Mouse (Mus musculus): ENCODE measurements around the gene Espn. TPM values are rescaled to one million over a fixed set of nuclear protein-coding genes. Genes with fewer than 3 reads are reported as not detected.

The Espn gene
- total RNA-seq, 2 experiments from 2014 or later: 1.5 to 1.8 TPM

DNA sequence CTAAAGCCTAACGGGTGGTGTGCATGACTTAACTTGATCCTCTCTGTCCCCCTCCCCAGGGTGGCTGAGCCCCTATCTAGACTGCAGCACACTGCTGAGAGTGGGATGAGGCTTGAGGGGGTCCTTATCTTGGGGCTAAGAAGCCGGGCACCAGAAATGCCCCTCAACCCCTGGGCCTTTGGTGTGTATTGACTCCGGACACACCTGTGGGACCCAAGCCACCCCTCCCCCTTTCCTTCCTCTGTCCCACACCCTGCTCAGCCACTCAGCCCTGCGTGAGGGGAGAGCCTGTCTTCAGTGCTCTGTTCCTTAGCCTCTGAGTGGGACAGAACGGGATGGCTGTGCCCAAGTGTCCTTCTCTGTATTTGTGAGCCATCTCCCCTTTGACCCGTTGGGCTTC lies 55.2 kb downstream of the Espn start:
- peak; percentile 48 for DNase-seq

DNA sequence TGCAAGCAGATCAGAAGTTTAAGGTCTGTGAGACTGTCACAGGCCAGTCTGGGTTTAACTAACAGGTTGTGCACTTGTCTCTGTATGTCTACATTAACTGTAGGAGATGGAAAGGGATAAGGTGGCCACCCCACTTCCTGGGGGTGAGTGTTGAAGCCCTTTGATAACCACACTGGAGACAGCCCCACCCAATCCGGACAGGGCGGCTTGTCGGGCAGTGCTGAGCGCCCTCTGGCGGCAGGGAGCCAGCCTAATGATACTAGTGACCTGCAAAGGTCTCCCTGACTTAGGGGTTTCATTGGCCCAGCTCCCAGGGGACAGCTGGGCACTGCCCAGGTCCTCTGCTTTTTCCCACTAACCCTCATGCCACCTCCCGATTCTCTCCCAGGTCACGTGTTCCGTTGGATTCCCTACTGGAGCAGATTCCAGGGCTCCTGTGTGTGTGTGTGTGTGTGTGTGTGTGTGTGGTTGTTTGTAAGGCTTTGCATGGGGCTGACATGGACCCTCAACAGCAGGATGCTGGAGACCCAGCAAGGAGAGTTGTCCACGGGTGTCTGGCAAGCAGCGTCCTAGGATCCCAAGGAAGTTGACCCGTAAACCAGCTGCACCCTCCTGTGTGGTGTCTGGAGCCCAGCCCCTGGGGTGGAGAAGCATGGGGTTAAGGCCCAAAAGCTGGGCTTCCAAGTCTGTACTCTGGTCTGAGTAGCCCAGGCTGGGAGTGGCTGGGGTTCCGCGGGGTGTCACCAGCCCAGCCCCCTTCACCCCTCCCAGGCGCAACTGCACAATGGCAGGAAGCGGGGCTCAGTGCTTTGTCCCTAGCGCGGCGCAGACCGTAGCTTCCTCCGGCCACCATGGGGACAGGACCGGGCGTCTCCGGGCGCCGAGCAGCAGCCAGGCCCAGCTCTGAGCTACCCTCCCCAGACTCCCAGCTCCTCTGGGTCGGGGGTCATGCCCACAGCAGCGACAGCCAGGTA lies 55.9 kb downstream of the Espn start:
- peak; percentile 88 for DNase-seq

DNA sequence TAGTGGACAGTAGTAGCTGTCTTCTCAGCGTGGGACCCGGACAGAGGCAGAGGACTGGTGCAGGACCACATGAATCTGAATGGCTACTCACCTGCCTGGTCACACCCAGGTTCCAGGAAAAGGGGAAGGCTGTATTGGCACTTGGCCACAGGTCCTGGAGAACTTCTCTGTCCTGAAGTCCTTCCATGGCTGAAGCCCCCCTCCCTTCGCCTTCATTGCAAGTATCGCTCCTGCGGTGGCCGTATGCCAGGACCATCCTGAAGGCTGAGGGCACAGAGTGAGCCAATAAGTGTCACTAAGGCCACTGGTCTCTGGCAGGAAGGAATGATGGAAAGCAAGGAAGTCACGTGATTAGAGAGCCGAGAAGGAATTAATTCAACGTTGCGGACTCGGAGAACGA lies 57.9 kb downstream of the Espn start:
- no peak for DNase-seq

DNA sequence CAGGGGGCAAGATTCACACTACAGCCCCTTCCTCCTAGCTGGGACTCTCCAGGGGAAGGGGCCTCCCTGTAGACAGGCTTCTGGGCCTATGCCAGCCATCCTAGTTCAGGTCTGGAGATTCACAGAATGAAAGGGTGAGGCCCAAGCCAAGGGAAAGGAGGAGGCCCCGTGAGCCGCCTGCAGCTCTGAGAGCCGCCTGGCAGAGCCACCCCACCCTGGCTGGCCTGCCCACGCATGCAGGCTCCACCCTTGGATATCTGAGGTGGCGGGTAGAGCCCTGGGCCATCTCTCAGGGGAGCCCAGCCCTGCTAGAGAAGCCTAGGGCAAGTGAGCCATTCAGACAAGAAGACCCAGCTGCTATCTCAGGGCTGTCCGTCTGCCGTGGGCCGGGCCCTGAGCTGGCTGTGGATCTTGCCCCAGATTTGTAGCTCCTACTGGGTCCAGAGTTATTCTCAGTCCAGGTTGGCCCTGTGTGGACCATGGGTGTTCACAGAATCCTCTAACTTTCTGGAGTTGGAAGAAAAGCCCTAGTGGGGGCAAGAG lies 59.3 kb downstream of the Espn start:
- no peak for DNase-seq

DNA sequence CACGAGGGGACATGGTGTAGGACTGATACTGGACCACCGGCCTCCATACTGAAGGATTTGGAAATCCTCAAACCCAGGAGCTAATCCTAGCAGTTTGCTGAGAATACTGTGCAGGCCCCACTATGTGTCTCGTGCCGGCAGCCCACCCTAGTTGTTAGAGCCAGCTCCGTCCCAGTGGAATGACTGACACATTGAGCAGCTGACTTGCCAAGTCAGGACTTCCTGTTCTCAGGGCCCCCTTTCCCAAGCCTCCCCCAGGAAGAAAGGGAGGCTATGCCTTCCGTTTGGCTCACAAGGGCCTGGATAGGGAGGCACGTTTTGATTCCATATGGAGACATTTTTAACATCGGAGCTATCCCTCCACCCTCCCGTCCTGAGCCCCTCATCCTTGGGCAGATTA lies 62.0 kb downstream of the Espn start:
- no peak for DNase-seq

DNA sequence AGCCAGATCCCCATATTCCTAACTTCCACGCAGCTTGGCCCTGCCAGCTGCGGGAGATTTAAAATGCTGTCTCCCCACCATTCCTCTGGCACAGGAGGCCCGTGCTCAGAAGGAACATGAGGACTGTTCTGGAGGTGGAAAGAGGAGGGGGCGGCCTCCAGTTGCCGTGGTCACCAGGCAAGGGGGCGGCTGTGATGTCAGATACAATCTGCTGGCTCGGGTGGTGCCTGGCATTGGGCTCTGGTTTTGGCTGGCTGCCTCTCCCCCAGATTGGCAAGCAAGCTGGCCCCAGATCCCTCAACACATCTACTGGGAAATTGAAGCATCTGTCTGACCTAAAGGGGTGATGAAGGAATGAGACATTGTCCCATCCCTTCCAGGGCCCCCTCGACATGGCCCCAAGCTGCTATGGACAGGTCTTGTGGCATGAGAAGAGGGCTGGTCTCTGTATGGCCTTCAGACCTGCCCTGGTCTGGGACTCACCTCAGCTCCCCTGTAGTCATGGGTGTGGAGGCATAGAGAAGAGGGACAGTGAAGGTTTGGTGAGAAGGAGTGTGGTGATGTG lies 63.5 kb downstream of the Espn start:
- no peak for DNase-seq

DNA sequence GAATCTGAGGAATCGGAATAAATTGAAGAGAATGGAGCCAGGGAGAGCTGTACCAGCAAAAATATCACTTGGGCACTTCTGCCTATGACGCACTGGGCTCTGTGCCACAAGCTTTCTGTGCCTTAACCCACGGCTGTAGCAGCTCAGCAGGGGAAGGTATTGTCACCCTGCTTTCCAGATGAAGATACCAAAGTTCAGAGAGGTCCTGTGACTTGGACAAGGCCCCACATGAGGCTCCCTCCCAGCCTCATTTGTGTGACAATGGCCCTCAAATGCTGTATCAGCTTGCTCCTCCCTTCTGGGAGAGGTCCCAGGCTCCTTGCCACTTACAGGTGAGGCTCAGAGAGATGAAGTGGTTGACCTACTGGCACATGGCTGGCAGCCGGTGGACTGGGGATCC lies 64.0 kb downstream of the Espn start:
- DNase-seq: peak; percentile 66

DNA sequence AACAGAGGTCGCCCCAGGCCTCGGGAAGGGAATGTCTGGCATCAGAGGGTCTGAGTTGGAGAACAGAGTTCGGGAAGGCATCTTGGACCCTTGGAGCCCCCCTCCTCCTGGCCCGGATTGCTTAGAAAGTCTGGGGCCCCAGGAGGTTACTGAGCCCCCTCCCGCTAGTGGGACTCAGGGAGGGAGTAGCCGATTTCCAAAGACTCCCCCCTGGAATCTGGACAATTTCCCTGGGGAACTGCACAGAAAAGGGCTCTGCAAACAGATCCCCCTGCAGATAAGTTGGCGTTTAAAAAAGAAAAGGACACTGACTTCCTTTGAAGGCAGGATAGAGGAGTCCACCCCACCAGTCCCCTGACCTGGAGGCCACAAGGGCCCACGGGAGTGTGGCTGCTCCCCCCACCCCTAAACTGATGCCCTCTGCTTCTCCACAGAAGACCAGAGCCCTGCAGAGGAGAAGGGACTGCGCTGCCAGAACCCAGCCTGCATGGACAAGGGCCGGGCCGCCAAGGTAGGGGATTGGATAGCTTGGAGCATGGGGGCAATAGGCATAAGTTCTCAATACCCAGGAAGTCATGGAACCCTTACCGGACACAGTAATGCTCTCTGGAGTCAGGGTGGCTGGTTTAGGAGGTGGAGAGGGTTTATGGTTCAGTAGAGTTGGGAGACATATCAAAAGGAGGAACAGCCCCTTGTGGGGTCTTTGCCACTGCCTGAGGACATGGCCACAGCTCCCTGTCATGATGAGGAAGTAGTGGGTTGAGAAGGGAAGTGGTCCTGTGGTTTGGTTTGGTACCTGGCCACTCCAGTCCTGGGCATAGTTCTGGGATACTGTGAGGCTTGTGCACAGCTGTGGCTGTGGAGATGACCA lies 64.7 kb downstream of the Espn start:
- no peak for DNase-seq

DNA sequence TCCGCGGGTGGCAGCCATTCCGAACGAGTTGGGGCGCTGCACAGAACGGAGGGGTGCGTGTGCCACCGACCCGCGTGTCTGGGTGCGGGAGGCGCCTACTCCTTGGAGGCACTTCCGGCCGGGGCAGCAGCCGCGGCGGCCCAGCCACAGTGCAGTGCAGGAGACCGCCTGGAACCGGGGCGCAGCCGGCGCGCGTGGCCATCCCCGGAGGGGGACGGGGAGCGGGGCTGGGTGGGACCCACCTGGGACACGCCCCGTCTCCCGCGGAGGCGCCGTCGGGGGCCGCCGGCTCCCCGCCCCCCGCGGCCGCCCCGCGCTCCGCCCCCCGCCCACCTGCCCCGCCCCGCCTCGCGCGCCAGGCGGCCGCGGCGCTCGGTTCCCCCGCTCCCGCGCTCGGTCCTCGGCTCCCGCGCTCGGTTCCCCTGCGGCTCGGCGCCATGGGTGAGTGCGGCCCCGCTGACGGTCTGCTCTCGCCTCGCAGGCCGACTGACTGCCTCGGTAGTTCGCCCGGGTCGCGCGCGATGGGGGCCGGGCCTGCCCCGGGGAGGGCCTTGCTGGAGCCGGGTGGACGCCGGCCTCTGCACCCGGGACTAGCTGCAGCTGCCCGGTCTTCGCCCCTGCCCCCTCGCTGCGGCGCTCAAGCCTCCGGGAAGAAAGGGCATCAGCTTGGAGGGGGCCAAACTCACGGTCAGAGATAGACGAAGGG lies 65.5 kb downstream of the Espn start:
- peak; percentile 70 for DNase-seq

DNA sequence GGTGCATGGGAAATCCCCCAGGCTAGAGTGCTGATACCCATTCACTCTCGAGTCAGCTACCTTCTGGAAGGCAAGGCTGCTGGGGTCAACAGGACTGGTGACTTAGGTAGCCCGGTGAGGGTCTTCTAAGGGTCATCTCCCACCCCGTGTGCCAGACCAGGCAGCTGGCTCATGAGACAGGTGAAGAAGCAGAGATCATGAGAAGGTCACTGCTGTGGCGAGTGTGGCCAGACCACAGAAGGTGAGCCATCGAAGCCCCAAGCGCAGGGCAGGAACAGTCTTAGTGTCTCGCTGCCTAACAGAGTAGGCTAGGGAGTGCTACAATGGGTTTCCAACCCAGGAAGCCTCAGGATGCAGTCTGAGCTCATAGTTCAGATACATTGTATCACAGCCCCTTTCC lies 67.6 kb downstream of the Espn start:
- no peak for DNase-seq

DNA sequence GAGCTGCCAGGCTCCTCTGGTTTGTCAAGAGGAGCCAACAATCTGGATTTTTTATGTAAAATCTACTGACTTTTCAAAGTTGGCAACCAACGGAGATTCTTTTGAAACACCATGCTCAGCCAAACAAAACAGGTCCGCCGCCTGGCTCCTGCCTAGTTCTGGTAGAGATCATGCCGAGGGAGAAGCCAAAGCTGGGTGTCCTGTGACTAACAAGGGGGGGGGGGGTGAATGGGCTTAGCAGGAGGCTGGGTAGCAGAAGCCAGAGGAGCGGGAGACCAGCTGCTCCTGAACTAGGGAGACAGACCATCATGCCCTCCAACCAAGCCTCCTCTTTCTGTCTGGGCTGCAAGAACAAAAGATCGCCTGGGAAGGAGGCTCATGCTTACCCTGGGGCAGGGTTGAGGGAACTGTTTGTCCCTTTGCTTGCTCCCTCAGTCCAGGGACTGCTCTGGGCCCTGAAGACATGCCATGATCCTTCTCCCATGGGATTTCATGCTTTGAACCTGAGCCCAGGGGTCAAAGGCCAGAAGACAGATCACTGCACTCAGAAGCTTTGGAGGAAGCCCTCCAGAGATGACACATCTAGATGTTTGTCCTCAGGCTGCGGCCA lies 68.5 kb downstream of the Espn start:
- DNase-seq: no peak

DNA sequence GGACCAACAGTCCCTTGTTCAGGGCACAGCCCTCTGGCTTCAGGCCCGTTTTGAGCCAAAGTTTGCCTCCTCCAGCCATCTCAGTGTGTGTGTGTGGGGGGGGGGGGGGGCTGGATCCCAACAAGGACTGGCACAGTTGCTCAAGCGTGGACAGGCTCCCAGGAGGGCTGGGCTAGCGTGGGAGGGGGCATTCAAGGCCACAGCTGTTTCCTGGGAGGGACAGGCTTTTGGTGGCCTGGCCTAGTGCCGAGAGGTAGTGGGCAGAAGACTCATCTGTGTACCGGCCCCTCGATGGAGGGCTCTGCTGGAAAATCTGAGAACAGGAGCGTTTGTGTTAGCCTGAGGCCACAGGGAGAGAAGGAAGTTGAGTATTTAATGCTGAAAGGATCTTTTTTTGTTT lies 72.2 kb downstream of the Espn start:
- DNase-seq: no peak

DNA sequence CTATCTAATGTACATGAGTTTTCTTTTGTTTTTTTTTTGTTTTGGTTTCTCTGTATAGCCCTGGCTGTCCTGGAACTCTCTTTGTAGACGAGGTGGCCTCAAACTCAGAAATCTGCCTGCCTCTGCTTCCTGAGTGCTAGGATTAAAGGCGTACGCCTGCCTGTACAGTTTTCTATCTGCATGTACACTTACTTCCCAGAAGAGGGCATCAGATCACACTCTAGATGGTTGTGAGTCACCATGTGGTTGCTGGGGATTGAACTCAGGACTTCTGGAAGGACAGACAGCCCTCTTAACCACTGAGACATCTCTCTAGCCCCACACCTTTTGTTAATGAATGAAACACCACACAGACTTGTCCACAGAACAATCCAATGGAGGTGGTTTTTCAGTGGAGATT lies 72.9 kb downstream of the Espn start:
- no peak for DNase-seq

DNA sequence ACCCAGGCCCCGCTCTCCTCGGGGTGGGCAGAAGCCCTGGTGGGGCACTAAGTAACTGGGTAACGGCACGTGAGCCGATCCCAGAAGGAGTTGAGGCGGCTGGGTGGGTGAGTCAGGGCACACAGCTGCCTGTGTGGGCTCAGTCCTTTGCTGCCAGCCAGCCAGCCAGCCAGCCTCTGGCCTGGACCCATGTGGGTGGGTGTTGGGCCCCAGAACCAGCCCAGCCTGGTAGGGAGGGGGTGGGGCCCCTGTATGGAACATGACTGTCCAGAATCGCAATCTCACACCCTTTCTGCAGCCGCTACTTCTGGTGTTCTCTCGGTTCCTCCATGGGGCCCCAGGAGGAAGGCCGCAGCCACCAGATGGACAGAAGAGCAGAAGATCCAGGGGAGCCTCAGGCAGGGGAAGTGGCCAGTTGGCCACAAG lies 74.1 kb downstream of the Espn start:
- no peak for DNase-seq

DNA sequence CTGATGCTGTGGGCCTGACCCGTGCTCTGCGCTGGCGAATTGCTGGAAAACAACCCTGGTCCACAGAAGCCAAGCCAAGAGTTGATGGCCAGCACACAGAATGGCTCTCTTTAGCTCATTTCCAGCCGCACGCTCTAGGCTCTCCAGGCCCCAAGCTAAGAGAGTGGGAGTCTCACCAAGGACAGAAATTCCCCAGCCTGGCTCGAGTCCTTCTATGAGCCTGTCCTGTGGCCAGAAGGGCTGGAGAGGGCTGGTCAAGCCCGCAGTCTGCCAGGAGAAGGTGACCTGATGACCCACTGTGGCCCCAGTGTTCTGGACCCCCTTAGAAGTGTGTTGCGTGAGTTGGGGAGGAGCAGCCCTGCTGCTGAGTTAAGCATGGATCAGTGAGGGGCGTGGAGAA lies 75.0 kb downstream of the Espn start:
- no peak for DNase-seq

DNA sequence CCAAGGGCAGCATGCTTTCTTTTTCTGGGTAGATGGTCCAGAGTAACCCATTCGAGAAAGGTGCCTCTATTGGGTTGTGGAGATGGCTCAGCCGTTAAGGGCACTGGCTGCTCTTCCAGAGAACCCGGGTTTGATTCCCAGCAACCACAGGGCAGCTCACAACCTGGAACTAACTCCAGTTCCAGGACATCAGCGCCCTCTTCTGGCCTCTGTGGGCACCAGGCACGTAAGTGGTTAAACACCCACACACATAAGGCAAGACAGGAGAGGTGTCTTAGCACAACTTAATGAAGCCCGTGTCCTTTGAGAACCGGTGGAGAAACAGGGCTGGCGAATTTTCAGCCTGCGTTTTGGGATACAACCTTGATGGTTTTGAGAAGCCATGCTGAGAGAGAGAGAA lies 77.6 kb downstream of the Espn start:
- no peak for DNase-seq

DNA sequence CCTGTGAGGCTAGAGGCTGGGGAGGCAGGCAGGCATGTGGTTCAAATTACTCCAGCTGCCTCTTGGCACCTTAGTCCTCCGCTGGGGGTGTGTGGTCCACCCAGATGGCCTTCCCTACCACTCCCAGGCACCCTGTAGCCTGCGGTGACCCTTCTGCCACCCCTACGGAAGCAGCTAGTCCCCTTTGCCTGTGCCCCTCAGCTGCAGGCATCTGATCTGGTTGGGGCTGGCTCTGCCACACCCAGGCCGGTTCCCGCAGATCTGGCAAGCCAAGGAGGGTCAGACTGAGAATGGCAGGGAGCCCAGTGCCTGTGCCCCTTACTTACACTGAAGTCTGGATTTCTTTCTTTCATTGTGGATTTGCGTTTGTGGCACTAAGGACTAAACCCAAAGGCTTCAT lies 78.5 kb downstream of the Espn start:
- no peak for DNase-seq

DNA sequence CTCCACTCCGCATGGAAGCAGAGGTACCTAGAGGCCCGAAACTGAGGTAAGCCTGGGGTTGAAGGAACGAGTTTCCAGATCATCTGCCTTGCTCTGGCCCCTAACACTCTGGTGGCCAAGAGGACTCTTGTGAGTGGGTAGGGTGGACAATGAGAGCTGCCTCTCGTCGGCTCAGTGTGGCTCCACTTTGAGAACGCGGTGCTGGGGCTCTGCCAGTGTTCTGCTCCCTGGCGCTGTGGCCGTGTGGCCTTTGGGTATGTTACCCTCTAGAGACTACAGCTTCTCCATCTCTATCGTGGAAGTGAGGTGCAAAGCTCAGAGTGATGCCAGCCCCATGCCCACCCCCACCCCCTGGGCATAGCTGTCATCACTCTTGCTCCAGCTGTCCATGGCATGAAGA lies 79.5 kb downstream of the Espn start:
- DNase-seq: no peak

DNA sequence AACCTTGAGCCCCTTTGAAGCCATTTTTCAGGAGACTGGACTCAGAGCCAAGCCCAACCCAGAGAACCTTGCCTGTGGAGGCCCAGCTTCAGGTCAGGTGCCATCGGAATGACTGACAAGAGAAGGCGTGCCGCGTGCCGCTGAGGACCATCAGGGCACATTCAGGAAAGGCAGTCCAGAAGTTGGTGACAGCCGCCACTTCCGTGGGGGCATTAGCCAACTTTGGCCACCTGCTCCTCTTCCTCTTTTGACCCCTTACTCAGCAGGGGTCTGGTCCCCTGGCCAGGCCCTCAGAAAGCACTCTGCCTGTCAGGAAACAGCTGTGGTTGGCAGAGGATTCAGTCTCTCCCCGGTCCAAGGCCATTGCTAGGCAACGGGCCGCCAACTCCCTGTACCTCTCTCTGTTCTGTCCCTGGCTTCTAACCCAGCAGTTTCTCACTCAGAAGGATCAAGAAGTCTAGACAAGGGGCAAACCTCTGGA lies 80.0 kb downstream of the Espn start, which contains the start of gene Plekhg5:
Plekhg5 (plus strand) TSS at position 378 of the 481 bp plus-strand sequence.
- peak; percentile 60 for DNase-seq

DNA sequence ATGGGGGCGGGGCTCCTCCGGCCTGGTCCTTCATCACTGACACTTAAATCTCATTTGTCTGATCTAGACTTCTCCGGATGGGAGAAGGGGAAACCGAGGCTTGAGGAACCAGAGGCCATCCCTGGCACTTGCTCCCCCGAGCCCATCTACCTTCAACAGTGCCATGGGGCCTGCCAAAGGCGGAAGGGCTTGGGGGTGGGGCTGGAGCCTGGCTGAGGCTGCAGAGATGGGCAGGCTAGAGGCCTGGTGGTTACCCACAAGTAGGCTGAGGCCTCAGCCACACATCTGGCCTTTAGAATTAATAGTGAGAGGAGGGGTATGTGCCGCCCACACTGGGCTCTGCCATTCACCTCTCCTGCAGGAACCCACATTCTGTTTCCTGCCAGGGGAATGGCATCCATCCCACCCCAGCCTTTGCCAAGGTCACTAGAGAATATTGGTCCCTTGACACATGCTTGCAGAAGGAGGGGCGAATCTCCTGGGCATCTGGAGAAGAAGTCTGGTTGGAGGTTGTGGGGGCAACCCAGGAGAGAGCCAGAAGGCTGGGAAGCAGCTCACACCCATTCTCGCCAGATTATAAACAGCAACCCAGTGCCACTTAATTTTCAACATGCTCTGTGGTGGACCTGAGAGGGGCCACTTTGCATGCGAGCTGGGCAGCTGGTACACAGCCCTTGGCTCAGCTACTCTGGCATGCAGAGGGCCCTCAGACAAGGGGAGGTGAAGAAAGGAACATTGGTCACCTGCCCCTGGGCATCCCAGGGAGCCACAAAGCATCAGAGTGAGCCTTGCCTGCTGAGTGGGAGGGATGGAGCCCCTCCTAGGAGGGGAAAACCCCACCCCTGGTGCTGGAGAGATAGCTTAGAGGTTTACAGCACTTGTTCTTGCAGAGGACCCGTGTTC lies 81.4 kb downstream of the Espn start:
- no peak for DNase-seq
